ENCODE assay signal across 15 mouse cellular contexts in genomic region chr8:124532626-124533025, GRCm38 (mm10). TPM values are rescaled to one million over a fixed set of nuclear protein-coding genes. Genes with fewer than 3 reads are reported as not detected.
"Had no signal": no experiment of that assay in that cellular context is flagged by ENCODE, and none has a peak within 500 bp of the region (broad histone marks: within the 10 kb centered on the region; RNA-seq: fewer than 3 reads in every experiment).

No protein-coding gene starts in this region.

- DNase-seq: liver, postnatal 0 days; lung, adult 2 months; lung, postnatal 14 days; lung, postnatal 36 days; thymus, adult 18-20 months; thymus, postnatal 14 days; thymus, postnatal 4 days had no signal

RNA-seq across cellular contexts. Expression of gene Agt, which starts 36.9 kb away (rescaled TPM):
- total RNA-seq: megakaryocyte progenitor cell, adult 5-6 weeks; monocyte, adult 5-6 weeks; neutrophil, adult 5-6 weeks had no signal
- polyA plus RNA-seq: macrophage; midbrain, embryonic 11.5 days; midbrain, embryonic 13.5 days had no signal

RNA-seq across cellular contexts. Expression of gene Capn9, which starts 43.3 kb away (rescaled TPM):
- total RNA-seq: megakaryocyte progenitor cell, adult 5-6 weeks; monocyte, adult 5-6 weeks; neutrophil, adult 5-6 weeks had no signal
- polyA plus RNA-seq: liver, postnatal 0 days; macrophage; midbrain, embryonic 11.5 days; midbrain, embryonic 15.5 days; neural tube, embryonic 12.5 days had no signal
